Mouse (Mus musculus) regulatory T cell (primary cell): ENCODE results near the gene Pinlyp.

Experiments
- in situ Hi-C: fragments of 300-600 bp; cut with MboI, MseI; formaldehyde crosslinking; loops from one replicate; pipeline ENCODE4 v1.15.1; 2025; ENCODE audit warnings: high pct_unique_total_duplicates

Pinlyp gene

DNA sequence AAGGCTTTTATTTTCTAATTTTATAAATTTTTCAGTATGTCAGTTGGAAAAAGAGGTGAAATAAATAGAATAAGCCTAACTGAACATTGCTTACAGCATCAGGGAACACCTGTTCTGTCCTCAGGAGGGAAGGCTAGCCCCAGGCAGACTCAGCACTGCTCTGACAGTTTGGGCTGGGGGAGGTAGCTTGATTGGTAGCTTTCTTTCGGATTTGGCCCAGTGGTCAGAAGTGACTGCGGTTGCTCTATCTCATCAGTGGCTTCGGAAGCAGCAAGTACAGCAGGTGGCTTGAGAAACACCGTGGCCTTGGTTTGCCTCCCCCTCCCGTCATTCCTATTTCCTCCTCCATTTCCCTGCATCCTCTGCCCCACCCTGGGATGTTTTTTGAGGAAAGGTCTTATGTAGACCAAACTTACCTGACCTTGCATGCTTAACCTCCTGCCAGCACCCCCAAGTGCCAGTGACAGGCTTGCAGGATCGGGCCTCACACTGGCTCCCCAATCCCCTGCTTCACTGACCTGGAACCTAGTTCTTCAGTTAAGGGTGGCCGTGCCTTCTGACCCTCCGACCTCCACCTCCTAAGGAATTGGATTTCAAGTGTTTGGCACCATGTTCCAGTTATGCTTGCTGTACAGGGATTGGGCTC, 17.4 kb upstream of the Pinlyp start:
- in situ Hi-C loops, result no loop called here

DNA sequence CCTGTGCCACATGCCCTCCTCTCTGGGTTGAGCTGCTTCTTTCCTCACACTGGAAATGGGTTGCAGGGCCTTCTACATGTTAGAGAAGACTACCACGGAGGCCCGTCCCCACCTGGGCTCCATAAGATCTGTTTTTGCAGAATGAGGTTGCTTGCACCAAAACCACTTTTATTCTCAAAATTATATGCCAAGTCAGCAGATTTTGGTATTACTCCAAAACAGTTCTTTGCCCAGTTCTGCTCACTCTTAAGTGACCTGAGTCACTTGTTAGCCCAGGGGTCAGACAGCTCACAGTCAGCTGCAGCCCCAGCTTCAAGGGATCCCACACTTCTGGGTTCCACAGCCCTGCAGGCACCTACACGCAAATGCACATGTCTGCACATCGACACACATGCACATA, 15.5 kb upstream of the Pinlyp start:
- in situ Hi-C loops, result no loop called here

DNA sequence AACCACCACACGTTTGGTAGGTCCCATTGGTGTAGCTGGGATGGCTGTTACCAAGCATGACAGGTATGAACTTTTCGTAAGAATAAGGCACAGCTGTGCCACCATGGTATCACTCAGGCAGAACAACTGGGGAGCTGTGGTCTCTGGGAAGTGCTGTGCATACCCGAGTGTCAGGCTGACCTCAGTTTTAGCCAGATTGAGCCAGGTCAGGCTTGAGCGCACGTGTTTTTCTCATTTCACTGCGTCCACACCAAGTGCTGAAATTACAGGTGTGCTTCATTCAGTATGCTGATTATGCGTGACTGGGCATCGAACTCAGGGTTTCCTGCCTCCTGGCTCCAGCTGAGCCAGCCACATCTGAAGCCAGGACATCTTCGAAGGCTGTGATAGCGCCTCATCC, 9.9 kb upstream of the Pinlyp start:
- in situ Hi-C loops, result no loop called here

DNA sequence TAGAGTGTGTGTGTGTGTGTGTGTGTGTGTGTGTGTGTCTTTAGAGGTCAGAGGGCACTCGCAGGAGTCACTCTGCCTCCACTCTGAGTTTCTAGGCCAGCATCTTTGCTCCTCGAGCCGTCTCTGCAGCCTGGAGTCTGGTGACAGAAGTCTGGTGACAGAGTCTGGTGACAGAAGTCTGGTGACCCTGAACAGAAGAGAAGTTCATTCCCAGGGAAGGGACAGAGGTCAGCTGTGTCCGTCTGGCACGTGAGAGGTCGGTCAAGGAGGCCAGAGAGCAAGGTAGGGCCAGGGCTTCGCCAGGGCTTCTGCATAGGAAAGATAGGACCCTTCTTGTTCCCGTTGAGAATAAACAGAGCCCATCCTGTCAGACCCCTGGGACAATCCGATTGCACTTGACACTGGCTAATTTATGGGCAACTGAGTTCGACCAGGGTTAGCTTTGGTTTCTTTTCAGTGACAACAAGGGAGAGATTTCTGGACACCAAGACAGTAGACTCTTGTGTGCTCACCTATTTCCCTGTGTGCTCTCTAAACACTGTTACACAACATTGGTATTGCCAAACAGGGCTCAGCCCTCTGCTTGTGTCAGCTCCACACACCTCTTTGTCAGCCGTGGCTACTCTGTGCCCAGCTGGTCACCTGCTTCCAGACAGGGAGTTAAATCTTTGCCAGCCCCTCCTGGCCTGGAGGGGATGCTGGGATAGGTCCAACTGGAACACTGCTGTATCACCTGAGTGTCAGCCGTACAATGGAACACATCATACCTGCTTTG, 6.3 kb upstream of the Pinlyp start:
- in situ Hi-C loops, result no loop called here

DNA sequence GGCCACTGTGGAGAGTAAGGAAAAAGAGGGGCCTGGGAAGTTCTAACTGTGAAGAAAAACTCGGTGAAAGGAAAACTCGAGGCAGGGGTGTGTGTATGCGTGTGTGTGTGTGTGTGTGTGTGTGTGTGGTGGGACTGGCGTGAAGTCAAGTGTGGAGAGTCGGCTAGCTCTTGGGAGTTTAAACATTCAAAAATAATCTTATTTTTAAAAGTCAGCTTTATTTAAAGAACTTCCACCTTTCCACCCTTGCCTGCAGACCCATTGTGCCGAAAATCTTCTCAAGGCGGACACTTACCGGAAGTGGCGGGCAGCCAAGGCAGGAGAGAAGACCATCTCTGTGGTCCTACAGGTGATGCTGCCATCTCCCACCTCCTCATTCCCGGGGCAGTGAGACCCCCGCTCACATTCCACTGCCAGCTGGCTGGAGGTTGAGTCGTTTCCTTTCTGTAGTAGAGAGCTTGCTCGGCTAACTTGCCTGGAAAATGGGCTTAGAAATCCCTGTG, 1.7 kb upstream of the Pinlyp start:
- in situ Hi-C loops, result no loop called here

DNA sequence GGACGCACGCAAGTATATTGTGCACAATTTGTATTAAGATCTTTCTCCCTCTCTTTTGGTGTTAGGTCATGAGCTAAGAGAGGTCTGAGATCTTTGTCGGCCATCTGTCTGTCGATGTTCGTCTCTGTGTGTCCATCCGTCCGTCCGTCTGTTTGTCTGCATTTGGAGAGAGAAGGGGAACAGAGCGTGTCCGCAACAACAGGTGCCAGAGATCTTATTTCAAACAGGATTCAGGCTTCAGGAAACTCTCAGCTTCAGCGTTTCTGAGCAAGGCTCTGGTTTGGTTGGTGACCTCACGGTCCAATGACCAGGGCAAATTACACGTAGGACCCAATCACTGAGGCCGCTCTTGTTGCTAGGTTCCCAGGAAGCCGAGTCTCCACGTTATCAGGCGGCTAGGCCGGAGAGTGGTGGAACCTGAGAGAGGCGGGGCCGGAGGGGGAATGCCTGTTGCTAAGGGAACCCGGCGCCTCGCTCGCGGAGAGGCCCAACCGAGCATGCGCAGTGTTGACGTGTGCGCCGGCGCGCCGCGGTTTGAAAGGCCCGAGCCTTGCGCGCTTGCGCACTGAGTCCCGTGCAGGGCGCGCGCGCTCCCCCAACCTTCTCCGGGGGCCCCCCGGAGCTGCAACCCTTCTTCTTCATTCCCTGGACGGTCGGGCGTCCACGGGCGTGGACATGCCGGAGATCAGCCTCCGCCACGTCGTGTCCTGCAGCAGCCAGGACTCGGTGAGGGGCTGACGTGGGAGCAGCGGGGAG, 894 bp upstream of the Pinlyp start:
- in situ Hi-C loops, result no loop called here

DNA sequence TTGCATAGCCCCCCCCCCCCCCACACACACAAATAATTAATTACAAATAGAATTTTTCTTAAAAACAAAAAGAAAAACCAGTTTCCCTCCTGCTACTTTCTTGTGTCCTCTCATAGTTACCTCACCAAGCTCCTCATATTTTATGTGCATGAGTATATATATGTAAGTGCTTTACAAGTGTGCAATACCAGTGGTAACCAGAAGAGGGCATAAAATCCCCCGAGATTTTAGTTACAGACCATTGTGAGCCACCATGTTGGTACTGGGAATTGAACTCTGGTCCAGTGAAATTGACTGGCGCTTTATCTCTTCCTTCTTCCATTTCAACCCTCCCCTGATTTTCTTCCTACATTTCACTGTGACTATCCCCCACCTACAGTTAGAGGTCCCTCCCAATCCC, 1.4 kb downstream of the Pinlyp start:
- in situ Hi-C loops, result no loop called here

DNA sequence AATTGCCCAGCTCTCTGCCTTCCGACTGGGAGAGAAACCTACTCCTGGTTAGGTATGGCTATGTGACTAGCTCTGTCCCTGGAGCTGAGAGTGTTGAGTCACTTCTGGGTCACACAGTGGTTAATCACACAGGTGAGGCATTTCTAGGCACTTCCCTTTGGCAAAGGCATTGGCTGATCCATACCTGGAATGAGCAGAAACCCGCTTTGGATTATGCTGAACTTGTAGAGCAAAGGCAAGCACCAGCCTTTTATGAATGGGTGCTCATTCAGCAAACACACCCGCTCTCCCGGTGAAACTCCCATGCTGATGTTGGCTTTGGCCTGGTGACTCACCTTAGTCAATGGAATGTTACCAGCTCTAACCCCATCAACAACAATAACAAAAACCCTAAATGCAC, 6.2 kb downstream of the Pinlyp start:
- in situ Hi-C loops, result no loop called here

DNA sequence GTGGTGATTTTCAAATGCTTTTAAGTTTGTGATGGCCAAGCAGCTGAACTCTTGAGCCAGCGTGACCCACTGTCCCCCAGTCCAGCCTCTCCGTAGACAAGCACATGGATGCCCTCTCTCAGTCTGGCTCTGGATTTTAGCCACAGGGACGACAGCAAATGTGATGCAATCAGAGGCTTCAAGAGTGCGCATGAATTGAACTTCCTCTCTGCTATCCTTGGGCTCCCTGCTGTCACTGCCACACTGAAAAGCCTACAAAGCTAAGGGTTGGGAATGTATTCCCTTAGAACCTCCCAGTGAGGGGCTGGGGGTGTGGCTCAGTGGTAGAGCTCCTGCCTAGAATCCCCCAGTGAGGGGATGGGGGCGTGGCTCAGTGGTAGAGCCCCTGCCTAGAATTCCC, 7.2 kb downstream of the Pinlyp start:
- in situ Hi-C loops, result no loop called here

DNA sequence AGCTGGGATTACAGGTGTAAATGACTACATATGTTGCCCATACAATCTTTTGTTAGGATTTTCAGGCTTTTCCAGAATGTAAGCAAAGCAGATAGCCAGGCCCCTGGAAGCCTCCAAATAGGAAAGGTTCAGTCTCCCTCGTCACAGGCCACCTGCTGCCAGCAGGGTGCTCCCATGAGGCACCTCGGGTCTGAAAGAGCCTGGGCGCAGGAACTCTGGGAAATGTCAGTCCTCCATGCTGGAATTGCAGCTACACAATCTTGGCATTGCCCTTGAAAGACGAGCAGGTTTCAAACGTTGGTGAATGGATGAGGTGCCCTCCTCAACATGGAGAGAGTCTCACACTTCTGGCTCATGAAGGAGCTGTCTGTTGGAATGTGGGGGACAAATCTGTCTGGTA, 7.8 kb downstream of the Pinlyp start:
- in situ Hi-C loops, result no loop called here

DNA sequence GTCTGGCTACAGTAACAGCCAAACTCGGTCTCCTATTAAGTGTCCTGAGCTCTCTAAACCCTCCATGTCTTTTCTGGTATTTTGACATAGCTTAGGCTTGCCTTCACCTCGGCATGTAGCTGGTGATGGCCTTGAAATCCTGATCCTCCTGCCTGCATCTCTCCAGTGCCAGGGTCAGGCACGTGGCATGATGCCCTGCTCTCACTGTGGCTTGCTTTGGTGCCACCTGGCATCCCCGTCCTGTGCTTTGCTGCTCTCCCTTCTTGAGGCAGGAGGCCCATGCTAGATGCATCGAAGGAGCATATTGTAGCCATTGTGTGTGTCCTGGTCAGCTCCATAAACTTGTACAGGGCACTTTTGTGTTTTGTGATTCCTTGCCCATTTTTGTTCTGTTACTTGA, 8.3 kb downstream of the Pinlyp start:
- in situ Hi-C loops, result no loop called here

DNA sequence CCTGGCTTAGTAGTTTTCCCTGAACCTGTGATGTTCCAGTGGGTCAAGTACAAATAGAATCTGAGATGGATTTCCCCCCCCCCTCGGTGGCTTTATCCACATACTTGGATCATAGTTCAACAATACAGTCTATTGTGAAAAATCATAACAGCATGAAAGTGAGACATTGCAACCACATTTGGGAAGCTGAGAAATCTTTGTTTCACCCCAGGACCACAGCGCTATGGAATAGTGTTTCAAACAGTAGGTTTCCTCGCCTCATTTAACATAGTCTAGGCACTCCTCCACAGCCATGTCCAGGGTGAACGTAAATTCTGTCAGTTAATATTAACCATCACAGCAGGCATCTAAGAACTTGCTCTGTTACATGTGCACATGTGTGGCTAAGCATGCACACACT, 8.8 kb downstream of the Pinlyp start:
- in situ Hi-C loops, result no loop called here

DNA sequence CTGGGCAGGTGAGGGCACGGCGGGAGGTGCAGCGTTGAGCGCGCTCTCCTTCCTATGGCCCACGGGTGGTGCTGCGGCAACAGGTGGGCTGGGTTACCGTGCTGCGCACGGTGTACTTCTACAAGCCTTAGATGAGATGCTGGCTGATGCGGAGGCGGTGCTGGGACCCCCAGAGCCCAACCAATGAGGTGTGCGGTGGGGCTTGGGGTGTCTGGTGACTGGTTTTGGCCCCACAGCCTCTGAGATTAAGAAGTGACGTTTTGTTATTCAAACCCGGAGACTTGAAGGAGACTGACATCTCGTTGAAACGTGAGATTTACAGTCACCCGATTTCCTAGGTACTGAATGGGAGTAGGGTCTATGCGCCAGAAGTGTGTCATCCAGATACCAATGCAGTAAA, 11.6 kb downstream of the Pinlyp start:
- in situ Hi-C loops, result no loop called here

DNA sequence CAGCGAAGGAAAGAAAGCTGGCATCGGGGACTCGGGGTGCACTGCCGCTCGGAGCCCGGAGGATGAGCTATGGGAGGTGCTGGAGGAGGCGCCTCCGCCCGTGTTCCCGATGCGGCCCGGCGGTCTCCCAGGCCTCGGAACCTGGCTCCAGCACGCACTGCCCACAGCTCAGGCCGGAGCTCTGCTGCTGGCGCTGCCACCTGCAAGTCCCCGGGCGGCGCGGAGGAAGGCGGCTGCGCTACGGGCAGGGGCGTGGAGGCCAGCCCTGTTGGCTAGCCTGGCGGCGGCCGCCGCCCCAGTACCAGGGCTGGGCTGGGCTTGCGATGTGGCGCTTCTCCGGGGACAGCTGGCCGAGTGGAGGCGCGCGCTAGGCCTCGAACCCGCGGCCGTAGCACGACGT, 12.1 kb downstream of the Pinlyp start:
- in situ Hi-C loops, result no loop called here

DNA sequence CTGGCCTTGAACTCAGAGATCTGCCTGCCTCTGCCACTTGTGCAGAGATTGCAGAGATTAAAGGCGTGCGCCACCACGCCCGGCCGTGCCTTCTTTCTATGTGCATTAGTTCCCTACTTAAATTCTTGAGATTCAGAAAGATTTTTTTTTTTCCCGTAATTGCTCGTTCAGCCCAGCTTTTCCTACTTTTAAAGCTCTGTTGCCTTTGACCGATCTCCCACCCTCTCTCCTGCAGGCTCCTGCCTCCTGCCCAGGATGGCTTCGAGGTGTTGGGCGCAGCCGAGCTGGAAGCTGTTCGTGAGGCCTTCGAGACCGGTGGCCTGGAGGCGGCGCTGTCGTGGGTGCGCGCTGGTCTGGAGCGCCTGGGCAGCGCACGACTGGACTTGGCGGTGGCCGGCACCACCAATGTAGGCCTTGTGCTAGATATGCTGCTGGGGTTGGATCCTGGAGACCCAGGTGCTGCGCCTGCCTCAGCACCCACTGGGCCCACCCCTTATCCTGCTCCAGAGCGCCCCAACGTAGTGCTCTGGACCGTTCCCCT, 12.8 kb downstream of the Pinlyp start:
- in situ Hi-C loops, result no loop called here

DNA sequence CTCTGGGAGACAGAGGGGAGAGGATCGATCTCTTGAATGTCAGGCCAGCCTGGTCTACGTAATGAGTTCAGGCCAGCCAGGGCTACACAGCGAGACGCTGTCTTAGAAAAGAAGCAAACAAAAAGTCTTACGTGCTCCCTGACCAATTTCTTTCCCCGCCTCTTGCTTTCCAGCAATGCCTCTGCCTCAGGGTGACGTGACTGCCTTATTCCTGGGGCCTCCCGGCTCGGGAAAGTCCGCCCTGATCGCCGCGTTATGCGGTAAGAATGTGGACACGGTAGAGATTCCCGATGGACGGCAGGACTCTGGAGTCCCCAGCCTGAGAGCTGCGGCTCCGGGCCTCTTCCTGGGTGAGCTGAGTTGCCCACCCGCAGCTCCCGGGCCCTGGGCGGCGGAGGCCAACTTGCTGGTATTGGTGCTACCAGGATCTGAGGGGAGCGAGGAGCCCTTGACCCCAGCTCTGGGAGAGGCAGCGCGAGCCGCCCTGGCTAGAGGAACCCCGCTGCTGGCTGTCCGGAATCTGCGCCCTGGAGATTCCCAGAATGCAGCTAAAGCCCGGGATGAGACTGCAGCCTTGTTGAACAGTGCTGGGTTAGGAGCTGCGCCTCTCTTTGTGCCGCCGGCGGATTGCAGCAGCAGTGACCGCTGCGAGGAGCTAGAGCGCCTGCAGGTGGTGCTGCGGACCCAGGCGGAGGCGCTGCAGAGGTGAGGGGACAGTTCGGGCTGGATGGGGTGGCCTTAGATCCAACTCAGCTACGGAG, 14.5 kb downstream of the Pinlyp start:
- in situ Hi-C loops, result no loop called here

DNA sequence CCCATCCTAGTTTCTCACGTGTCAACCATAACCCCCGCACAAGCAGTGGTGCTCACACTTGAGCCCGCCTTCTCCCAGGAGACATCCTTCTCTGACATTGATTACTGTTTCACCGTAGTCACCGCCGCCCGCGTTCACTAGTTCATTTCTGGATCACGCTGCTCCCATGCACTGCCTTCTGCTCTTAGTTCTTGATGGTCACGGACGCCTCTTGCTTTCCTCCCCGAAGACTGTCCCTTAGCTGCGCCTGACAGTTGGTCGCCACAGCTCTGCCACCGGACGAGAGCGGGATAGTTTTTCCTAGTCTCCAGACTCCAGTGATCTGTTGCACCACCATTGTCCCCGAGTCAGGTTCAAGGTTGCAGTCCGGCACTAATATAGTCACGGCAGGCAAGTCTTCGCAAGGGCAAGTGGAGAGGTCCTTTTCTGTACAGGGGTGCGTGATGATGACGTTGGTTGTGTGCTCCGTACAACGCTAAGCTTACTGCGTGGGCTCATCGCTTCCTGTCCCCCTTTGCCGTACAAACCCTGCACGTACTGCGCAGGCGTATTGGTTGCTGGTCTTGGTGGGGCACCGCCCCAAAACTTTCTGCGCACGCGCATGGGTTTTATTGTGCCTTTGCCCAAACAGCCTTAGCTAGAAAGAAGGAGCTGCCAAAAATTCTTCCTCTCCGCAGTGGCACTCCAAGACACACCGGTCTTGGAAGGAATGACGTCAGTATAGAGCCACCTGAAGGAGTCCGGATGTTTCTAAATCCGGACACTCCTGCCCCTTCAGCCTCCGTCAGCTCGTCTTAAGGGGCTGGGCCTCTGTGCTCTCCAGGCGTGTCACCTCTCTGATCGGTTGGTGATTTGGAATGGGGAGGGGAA, 15.6 kb downstream of the Pinlyp start, which contains the start of gene Irgq:
TSS of gene Irgq (plus strand) at position 628 of the 870 bp plus-strand sequence.
- in situ Hi-C loops, result no loop called here

DNA sequence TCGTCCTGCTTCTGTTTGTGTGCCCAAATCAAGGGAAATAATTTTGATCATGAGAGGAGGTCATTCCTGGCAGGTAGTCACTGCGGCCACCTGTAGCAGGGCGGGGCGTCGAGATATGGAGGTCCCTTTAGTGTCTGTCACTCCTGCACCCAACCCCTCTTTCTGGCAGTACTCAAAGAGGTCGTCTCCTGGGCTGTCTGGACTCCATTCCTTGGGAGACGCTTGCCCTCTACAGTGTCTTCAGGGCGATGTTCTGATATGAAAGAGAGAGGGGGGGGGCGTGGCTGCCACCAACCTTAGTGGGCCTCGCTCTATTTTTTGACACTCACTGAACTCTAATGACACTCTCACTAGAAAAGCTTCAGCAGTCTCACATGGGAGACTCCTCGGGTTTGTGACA, 16.3 kb downstream of the Pinlyp start:
- in situ Hi-C loops, result no loop called here

DNA sequence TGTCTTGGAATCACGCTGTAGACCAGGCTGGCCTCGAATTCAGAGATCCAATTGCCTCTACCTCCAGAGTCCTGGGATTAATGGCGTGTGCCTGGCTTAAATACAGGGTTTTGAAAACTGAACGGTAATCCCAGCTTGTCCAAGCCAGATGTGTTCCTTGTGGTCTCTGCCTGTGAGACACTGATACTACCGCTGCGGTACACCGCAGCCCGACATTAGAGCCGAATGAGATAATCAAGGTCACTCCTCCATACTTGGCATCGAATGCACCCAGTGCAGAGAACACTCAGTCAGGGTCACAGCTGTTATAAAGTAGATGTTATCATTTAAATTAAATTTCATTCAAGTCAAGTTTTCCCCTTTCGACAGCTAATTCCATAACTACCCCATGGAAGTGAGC, 17.1 kb downstream of the Pinlyp start:
- in situ Hi-C loops, result no loop called here

DNA sequence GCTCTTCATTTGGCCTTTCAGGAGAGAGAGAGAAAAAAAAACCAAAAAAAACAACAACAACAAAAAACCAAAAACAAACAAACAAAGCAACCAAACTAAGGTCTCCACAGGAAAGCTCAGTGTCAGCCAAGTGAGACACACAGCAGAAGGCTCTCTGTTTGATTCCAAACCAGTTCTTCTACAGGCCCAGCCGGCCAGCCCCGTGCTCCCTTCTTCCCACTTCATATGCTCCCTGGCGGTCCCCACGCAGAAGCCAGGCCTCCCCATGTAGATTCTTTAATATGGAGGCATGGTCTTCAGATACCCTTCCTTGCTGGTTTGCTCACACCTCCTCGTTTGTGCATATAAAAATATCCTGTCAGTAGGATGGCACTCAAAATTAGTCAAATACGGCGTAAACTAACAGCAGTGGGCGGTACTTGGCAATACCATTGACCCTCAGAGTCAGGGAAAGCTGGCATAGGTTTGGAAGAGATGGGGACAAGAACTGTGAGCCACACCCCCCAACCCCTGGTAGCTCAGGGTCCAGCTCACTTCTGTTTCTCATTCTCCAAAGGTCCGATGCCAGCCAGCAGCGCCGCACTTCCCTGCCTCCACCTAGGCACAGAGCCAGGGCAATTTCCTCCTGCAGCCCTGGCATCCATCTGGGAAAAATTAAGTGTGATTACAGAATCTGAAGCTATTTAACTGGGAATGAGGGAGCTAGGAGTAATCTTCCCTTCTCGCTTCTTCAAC, 20.1 kb downstream of the Pinlyp start:
- in situ Hi-C loops, result no loop called here
